Mouse (Mus musculus) hindbrain, embryonic 13.5 days (tissue): ENCODE results near the gene Msrb2. TPM values are rescaled to one million over a fixed set of nuclear protein-coding genes. Genes with fewer than 3 reads are reported as not detected.

Source experiments
- ATAC-seq: fragments of 200-750 bp; cut with Nextera tagmentation; 2 replicates; pipeline ENCODE4 v1.8.0; 2017; ENCODE audit warnings: moderate TSS enrichment; ENCODE audit not compliant: low FRiP score
- H3K27ac ChIP-seq: fragments of 300-500 bp; sonication (generic); 2 replicates; pipeline ENCODE4 v1.5.1; 2015; ENCODE audit warnings: inconsistent platforms, mild to moderate bottlenecking, moderate library complexity
- H3K27me3 ChIP-seq: fragments of 300-500 bp; sonication (generic); 2 replicates; pipeline ENCODE4 v1.6.1; 2015; ENCODE audit warnings: mild to moderate bottlenecking, inconsistent platforms
- H3K36me3 ChIP-seq: fragments of 300-500 bp; sonication (generic); 2 replicates; pipeline ENCODE4 v1.6.1; 2015; ENCODE audit warnings: mild to moderate bottlenecking, inconsistent platforms
- H3K4me1 ChIP-seq: fragments of 300-500 bp; sonication (generic); replicated peaks from 2 replicates; pipeline ENCODE4 v1.6.1; 2015; ENCODE audit warnings: inconsistent platforms
- H3K4me2 ChIP-seq: fragments of 300-500 bp; sonication (generic); 2 replicates; pipeline ENCODE4 v1.6.1; 2015; ENCODE audit warnings: inconsistent platforms, mild to moderate bottlenecking, moderate library complexity
- H3K4me3 ChIP-seq: fragments of 300-500 bp; sonication (generic); 2 replicates; pipeline ENCODE4 v1.5.1; 2015; ENCODE audit warnings: mild to moderate bottlenecking, inconsistent platforms
- H3K9ac ChIP-seq: fragments of 300-500 bp; sonication (generic); 2 replicates; pipeline ENCODE4 v1.6.1; 2015; ENCODE audit warnings: mild to moderate bottlenecking, inconsistent platforms
- H3K9me3 ChIP-seq: fragments of 300-500 bp; sonication (generic); 2 replicates; pipeline ENCODE4 v1.6.1; 2016; ENCODE audit warnings: inconsistent platforms
- WGBS: fragments of 180-500 bp; shearing (Covaris S2); methylation state at CpG from one replicate; pipeline ENCODE4 v1.1.7; 2015; 5-methylcytosine and 5-hydroxymethylcytosine counted together
- polyA plus RNA-seq: library from polyadenylated mRNA; unstranded; fragments of >200 nt; fragmentation: Nextera tagmentation; extraction: Ambion mirVana; gene quantifications from 2 replicates; pipeline ENCODE4 v1.2.1, GENCODE M21; 2015

Gene Msrb2
- polyA plus RNA-seq, 1 experiment from 2014 or later, result 10.4 TPM

DNA sequence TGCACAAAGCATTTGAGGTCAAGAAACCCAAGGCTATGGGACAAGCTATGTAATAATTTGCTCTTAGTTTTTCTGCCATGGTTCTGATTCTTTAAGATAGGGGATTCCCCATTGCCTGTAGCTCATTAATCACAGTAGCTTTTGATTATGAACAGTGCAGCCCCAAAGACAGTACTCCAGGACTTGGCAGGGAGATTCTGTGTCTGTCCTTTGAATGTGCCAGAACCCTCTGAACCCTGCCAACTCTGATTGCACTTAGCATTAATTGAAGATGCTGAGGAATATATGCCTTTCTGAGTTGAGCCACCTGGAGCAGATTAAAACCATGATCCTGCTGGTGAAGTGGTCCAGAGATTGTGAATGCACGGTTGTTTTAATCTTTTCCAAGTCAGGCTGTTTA lies 8.4 kb upstream of the Msrb2 start:
- Histone ChIP-seq H3K27me3 (no peaks in the 10 kb centered on the region), H3K9me3 (no peaks in the 10 kb centered on the region), H3K4me3 (no peak overlapping the region), H3K27ac (no peak overlapping the region), H3K9ac (no peak overlapping the region), H3K36me3 (no peaks in the 10 kb centered on the region), H3K4me2 (no peak overlapping the region), H3K4me1 (no peaks in the 10 kb centered on the region)
- 86% methylated on average over 1 of the region's 1 CpGs for WGBS
- ATAC-seq, result no peak

- Histone ChIP-seq H3K4me2 (no peak overlapping the region), H3K9ac (no peak overlapping the region), H3K4me3 (no peak overlapping the region), H3K36me3 (no peaks in the 10 kb centered on the region), H3K4me1 (no peaks in the 10 kb centered on the region), H3K27ac (no peak overlapping the region), H3K27me3 (no peaks in the 10 kb centered on the region), H3K9me3 (no peaks in the 10 kb centered on the region)
- no peak for ATAC-seq
- WGBS, result 7% methylated on average over 3 of the region's 3 CpGs
Measured at GRCm38 (mm10) chr2:19366426-19366825, 4.8 kb upstream of the Msrb2 start.

DNA sequence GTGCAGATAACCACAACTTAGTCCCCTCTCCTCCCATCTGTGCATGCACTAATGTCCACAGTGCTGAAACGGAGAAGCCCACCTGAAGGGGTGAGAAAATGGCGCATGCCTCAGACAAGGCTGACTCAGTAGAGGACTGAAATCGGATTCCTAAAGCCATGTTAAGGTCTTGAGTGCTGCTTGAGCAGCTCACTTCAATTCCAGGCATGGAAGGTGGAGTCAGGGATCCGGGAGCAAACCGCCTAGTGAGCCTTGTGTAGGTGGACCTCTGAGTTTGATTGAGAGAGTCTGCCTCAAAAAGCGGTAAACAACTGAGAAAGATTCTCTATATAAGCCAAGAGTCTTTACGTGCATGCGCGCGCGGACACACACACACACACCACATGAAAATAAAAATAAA lies 4.1 kb upstream of the Msrb2 start:
- Histone ChIP-seq H3K27me3 (no peaks in the 10 kb centered on the region), H3K36me3 (no peaks in the 10 kb centered on the region), H3K27ac (no peak overlapping the region), H3K4me3 (no peak overlapping the region), H3K9me3 (no peaks in the 10 kb centered on the region), H3K9ac (no peak overlapping the region), H3K4me2 (no peak overlapping the region), H3K4me1 (peaks cover 2% of the 10 kb centered on the region)
- no peak for ATAC-seq
- 75% methylated on average over 11 of the region's 11 CpGs for WGBS

DNA sequence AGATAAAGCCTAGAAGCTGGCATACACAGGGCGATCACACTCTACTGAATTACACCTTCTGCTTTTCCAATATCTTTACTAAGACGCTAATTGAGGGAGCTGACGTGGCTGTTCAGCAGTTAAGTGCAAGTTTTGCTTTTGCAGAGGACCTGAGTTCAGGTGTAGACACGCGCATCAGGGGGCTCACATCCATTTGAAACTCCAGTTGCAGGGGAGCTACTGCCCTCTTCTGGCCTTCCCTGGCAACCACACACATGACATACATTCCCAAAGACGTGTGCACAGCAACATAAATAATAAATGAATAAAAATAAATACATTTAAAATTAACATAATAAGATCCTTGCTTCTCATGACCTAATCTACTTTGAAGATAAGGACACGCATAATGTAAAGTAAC lies 2.5 kb downstream of the Msrb2 start:
- no peak for ATAC-seq
- 89% methylated on average over 7 of the region's 7 CpGs for WGBS
- no peak overlapping the region for H3K4me3 ChIP-seq
- H3K4me2 ChIP-seq, result no peak overlapping the region
- H3K9me3 ChIP-seq, result no peaks in the 10 kb centered on the region
- H3K4me1 ChIP-seq, result peaks cover 3% of the 10 kb centered on the region
- H3K27me3 ChIP-seq, result no peaks in the 10 kb centered on the region
- no peak overlapping the region for H3K9ac ChIP-seq
- H3K36me3 ChIP-seq, result no peaks in the 10 kb centered on the region
- no peak overlapping the region for H3K27ac ChIP-seq

- Histone ChIP-seq H3K27me3 (no peaks in the 10 kb centered on the region), H3K9ac (no peak overlapping the region), H3K27ac (no peak overlapping the region), H3K4me3 (no peak overlapping the region), H3K4me2 (no peak overlapping the region), H3K36me3 (no peaks in the 10 kb centered on the region), H3K4me1 (peaks cover 4% of the 10 kb centered on the region; the same call in 1 of the 2 replicates), H3K9me3 (no peaks in the 10 kb centered on the region)
- ATAC-seq, result no peak
- 47% methylated on average over 2 of the region's 2 CpGs for WGBS
Measured at GRCm38 (mm10) chr2:19380446-19380950, 9.3 kb downstream of the Msrb2 start.

GRCm38 (mm10) chr2:19380986-19381385 lies 9.7 kb downstream of the Msrb2 start:
- no peak overlapping the region for H3K9ac ChIP-seq
- no peak overlapping the region for H3K27ac ChIP-seq
- 8% methylated on average over 2 of the region's 2 CpGs for WGBS
- no peaks in the 10 kb centered on the region for H3K9me3 ChIP-seq
- ATAC-seq, result no peak
- no peaks in the 10 kb centered on the region for H3K36me3 ChIP-seq
- peaks cover 4% of the 10 kb centered on the region; the same call in 1 of the 2 replicates for H3K4me1 ChIP-seq
- no peak overlapping the region for H3K4me2 ChIP-seq
- no peak overlapping the region for H3K4me3 ChIP-seq
- no peaks in the 10 kb centered on the region for H3K27me3 ChIP-seq

DNA sequence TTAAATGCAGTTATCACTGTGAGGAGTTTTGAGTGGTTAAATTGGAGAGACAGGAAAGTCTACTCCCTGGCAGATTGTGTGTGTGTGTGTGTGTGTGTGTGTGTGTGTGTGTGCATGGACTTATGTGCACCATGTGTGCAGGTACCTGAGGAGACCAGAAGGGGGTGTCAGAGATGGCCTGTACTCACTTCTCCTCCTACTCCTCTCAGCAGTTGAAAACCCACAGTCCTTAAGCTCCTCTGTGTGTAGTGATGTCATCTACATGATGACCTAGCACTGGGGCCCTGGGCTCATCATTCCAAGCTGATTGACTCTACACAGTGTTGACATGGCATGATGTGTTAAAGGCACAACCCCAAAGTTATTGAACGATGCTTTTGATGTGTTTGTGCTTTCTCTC lies 11.0 kb downstream of the Msrb2 start:
- Histone ChIP-seq H3K4me3 (no peak overlapping the region), H3K4me2 (no peak overlapping the region), H3K27ac (no peak overlapping the region), H3K36me3 (no peaks in the 10 kb centered on the region), H3K4me1 (peaks cover 4% of the 10 kb centered on the region; the same call in 1 of the 2 replicates), H3K27me3 (no peaks in the 10 kb centered on the region), H3K9ac (no peak overlapping the region), H3K9me3 (no peaks in the 10 kb centered on the region)
- no peak for ATAC-seq
- WGBS, result 87% methylated on average over 1 of the region's 1 CpGs

- Histone ChIP-seq H3K9me3 (no peaks in the 10 kb centered on the region), H3K4me1 (peaks cover 4% of the 10 kb centered on the region; the same call in 1 of the 2 replicates), H3K27me3 (no peaks in the 10 kb centered on the region), H3K36me3 (no peaks in the 10 kb centered on the region), H3K9ac (no peak overlapping the region), H3K4me3 (no peak overlapping the region), H3K27ac (no peak overlapping the region), H3K4me2 (no peak overlapping the region)
- ATAC-seq, result no peak
- WGBS, result 59% methylated on average over 4 of the region's 4 CpGs
Measured at GRCm38 (mm10) chr2:19383006-19383405, 11.8 kb downstream of the Msrb2 start.

- no peaks in the 10 kb centered on the region for H3K27me3 ChIP-seq
- 89% methylated on average over 5 of the region's 5 CpGs for WGBS
- no peaks in the 10 kb centered on the region for H3K36me3 ChIP-seq
- H3K4me2 ChIP-seq, result no peak overlapping the region
- no peak overlapping the region for H3K27ac ChIP-seq
- no peaks in the 10 kb centered on the region for H3K9me3 ChIP-seq
- H3K4me1 ChIP-seq, result peaks cover 3% of the 10 kb centered on the region; the same call in 1 of the 2 replicates
- no peak overlapping the region for H3K4me3 ChIP-seq
- H3K9ac ChIP-seq, result no peak overlapping the region
- no peak for ATAC-seq
Measured at GRCm38 (mm10) chr2:19385772-19386171, 14.5 kb downstream of the Msrb2 start.

DNA sequence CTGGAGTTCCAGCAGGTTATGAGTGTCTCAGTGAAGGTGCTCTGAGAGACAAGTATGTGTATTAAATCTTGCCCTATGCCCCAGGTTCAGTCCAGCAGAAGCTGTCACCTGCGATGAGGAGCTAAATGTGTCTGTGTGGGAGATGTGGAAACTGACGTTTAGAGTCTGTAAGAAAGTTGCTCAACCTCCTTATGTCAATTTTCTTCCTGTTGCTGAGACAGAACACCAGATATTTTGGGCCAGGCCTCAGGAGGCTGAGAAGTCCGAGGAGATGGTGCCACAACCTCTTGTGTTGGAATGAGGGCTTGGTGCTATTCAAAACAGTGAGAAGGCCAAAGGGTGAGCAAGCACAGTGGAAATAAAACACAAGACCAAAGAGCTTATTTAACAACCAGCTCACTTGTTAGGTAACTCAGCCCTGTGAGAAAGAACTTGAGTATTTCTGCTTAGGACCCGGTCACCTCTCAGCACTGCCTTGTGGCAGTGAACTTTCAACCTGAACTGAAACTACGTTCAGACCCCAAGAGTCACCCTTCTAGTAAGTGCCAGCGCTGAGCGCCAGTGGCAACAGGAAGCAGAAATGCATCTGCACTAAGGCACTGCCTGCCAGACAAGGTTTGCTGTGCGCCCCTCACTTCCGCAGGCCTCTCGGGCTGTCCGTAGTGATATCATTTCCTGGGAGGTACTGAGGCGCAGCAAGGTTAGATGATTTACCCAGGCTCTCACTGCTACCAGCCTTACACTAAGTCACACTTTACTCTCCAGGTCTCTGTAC lies 17.3 kb downstream of the Msrb2 start:
- no peak for ATAC-seq
- Histone ChIP-seq H3K9me3 (no peaks in the 10 kb centered on the region), H3K4me3 (no peak overlapping the region), H3K9ac (no peak overlapping the region), H3K4me2 (no peak overlapping the region), H3K27ac (no peak overlapping the region), H3K36me3 (no peaks in the 10 kb centered on the region), H3K27me3 (no peaks in the 10 kb centered on the region), H3K4me1 (0 out of 2 replicates have a peak, but pooled peaks cover 6% of the 10 kb centered on the region)
- 93% methylated on average over 12 of the region's 12 CpGs for WGBS

GRCm38 (mm10) chr2:19390411-19391143 lies 19.3 kb downstream of the Msrb2 start:
- WGBS, result 48% methylated on average over 7 of the region's 7 CpGs
- Histone ChIP-seq H3K27me3 (no peaks in the 10 kb centered on the region), H3K4me1 (0 out of 2 replicates have a peak, but pooled peaks cover 6% of the 10 kb centered on the region), H3K9me3 (no peaks in the 10 kb centered on the region), H3K36me3 (no peaks in the 10 kb centered on the region), H3K9ac (no peak overlapping the region), H3K4me2 (no peak overlapping the region), H3K4me3 (no peak overlapping the region), H3K27ac (no peak overlapping the region)
- no peak for ATAC-seq

- Histone ChIP-seq H3K9me3 (no peaks in the 10 kb centered on the region), H3K36me3 (no peaks in the 10 kb centered on the region), H3K9ac (no peak overlapping the region), H3K4me2 (no peak overlapping the region), H3K4me3 (no peak overlapping the region), H3K4me1 (0 out of 2 replicates have a peak, but pooled peaks cover 6% of the 10 kb centered on the region), H3K27ac (no peak overlapping the region), H3K27me3 (no peaks in the 10 kb centered on the region)
- no peak for ATAC-seq
- 95% methylated on average over 3 of the region's 3 CpGs for WGBS
Measured at GRCm38 (mm10) chr2:19391649-19392048, 20.4 kb downstream of the Msrb2 start.
